Mouse (Mus musculus): ENCODE measurements around the gene Rab25.

Rab25 gene

GRCm38 (mm10) chr3:88523027-88523426, 25.1 kb downstream of the Rab25 start:
- no peak for DNase-seq

GRCm38 (mm10) chr3:88521803-88522331, 26.2 kb downstream of the Rab25 start:
- DNase-seq = peak; percentile 81

- no peak for DNase-seq
Observed at GRCm38 (mm10) chr3:88521156-88521555, 26.9 kb downstream of the Rab25 start.

GRCm38 (mm10) chr3:88520078-88520477, 28.0 kb downstream of the Rab25 start:
- no peak for DNase-seq

GRCm38 (mm10) chr3:88518411-88518810, 29.7 kb downstream of the Rab25 start:
- DNase-seq = peak; percentile 58

- no peak for DNase-seq
Observed at GRCm38 (mm10) chr3:88516407-88516806, 31.7 kb downstream of the Rab25 start.

- no peak for DNase-seq
Observed at GRCm38 (mm10) chr3:88515095-88515386, 33.1 kb downstream of the Rab25 start.

- no peak for DNase-seq
Observed at GRCm38 (mm10) chr3:88514231-88515094, 33.6 kb downstream of the Rab25 start.

- DNase-seq = no peak
Observed at GRCm38 (mm10) chr3:88513546-88514115, 34.5 kb downstream of the Rab25 start.

- peak; percentile 67 for DNase-seq
Observed at GRCm38 (mm10) chr3:88512896-88513545, 35.1 kb downstream of the Rab25 start.

GRCm38 (mm10) chr3:88512141-88512895, 35.8 kb downstream of the Rab25 start:
- peak; percentile 62 for DNase-seq

- DNase-seq = no peak
Observed at GRCm38 (mm10) chr3:88511559-88511958, 36.5 kb downstream of the Rab25 start.

GRCm38 (mm10) chr3:88510421-88511289, 37.4 kb downstream of the Rab25 start:
- no peak for DNase-seq

- DNase-seq = peak; percentile 95
Observed at GRCm38 (mm10) chr3:88509692-88510420, 38.2 kb downstream of the Rab25 start, which contains the start of gene Lmna. Lmna (minus strand) TSS chr3:88509956.

GRCm38 (mm10) chr3:88509250-88509649, 38.9 kb downstream of the Rab25 start:
- DNase-seq = no peak

- no peak for DNase-seq
Observed at GRCm38 (mm10) chr3:88505765-88506164, 42.3 kb downstream of the Rab25 start.

- no peak for DNase-seq
Observed at GRCm38 (mm10) chr3:88505081-88505480, 43.0 kb downstream of the Rab25 start.

- DNase-seq = no peak
Observed at GRCm38 (mm10) chr3:88503881-88504746, 44.0 kb downstream of the Rab25 start.

- DNase-seq = no peak
Observed at GRCm38 (mm10) chr3:88503505-88503863, 44.6 kb downstream of the Rab25 start.
